Mouse (Mus musculus): Measurements from ENCODE around the gene Kantr.

Gene Kantr

GRCm38 (mm10) chrX:152271189-152271588 lies 56.1 kb downstream of the Kantr start:
- DNase-seq, result no peak
